Mouse (Mus musculus): ENCODE results near the gene Gm17349. TPM values are rescaled to one million over a fixed set of nuclear protein-coding genes. Genes with fewer than 3 reads are reported as not detected.
A peak's percentile ranks its signal among the peaks of the same experiment; 100 is the strongest.

Gene Gm17349
- polyA plus RNA-seq, 1 experiment, result not detected

GRCm38 (mm10) chr15:99714206-99714605, 8.9 kb upstream of the Gm17349 start:
- H3K79me2 ChIP-seq (ENCODE audit: control insufficient read depth, insufficient read depth), result no peaks in the 10 kb centered on the region
- TF ChIP-seq USF1 (IDR thresholded peaks at IDR 0.05; ENCODE audit: low read depth), result no peak
- no peak for TF ChIP-seq MYOG (IDR thresholded peaks at IDR 0.05; ENCODE audit: control insufficient read depth, extremely low read depth, insufficient read length)
- TF ChIP-seq MAX (IDR thresholded peaks at IDR 0.05), result no peak
- no peak for TF ChIP-seq FOSL1 (IDR thresholded peaks at IDR 0.05; ENCODE audit: insufficient read depth, low read length, poor library complexity, severe bottlenecking)
- no peak for TF ChIP-seq CTCF (IDR thresholded peaks at IDR 0.05; ENCODE audit: control insufficient read depth, insufficient read depth, insufficient read length)
- TF ChIP-seq MYOD1 (IDR thresholded peaks at IDR 0.05; ENCODE audit: control insufficient read depth, insufficient read length, low read depth), result no peak
- TF ChIP-seq CEBPB (IDR thresholded peaks at IDR 0.05; ENCODE audit: low read depth), result no peak
- no peak overlapping the region for H3ac ChIP-seq (ENCODE audit: control insufficient read depth, insufficient read length, low read depth)
- no peaks in the 10 kb centered on the region for H3K79me3 ChIP-seq (ENCODE audit: low read depth)
- no peaks in the 10 kb centered on the region for H3K27me3 ChIP-seq (ENCODE audit: control insufficient read depth, insufficient read depth, insufficient read length)
- peaks cover 62% of the 10 kb centered on the region for H3K36me3 ChIP-seq (ENCODE audit: control insufficient read depth, insufficient read depth)
- H3K4me3 ChIP-seq (ENCODE audit: insufficient read depth, poor library complexity, severe bottlenecking), result no peak overlapping the region

GRCm38 (mm10) chr15:99713569-99713968, 8.3 kb upstream of the Gm17349 start:
- Histone ChIP-seq H3ac (ENCODE audit: control insufficient read depth, insufficient read length, low read depth) (no peak overlapping the region), H3K79me2 (ENCODE audit: control insufficient read depth, insufficient read depth) (no peaks in the 10 kb centered on the region), H3K36me3 (ENCODE audit: control insufficient read depth, insufficient read depth) (peaks cover 68% of the 10 kb centered on the region), H3K79me3 (ENCODE audit: low read depth) (no peaks in the 10 kb centered on the region), H3K27me3 (ENCODE audit: control insufficient read depth, insufficient read depth, insufficient read length) (no peaks in the 10 kb centered on the region), H3K4me3 (ENCODE audit: insufficient read depth, poor library complexity, severe bottlenecking) (no peak overlapping the region)
- TF ChIP-seq MAX (IDR thresholded peaks at IDR 0.05) (no peak), FOSL1 (IDR thresholded peaks at IDR 0.05; ENCODE audit: insufficient read depth, low read length, poor library complexity, severe bottlenecking) (no peak), MYOG (IDR thresholded peaks at IDR 0.05; ENCODE audit: control insufficient read depth, extremely low read depth, insufficient read length) (no peak), CEBPB (IDR thresholded peaks at IDR 0.05; ENCODE audit: low read depth) (no peak), USF1 (IDR thresholded peaks at IDR 0.05; ENCODE audit: low read depth) (no peak), CTCF (IDR thresholded peaks at IDR 0.05; ENCODE audit: control insufficient read depth, insufficient read depth, insufficient read length) (no peak), MYOD1 (IDR thresholded peaks at IDR 0.05; ENCODE audit: control insufficient read depth, insufficient read length, low read depth) (no peak)

GRCm38 (mm10) chr15:99712666-99713559, 7.6 kb upstream of the Gm17349 start:
- Histone ChIP-seq H3K27me3 (ENCODE audit: control insufficient read depth, insufficient read depth, insufficient read length) (no peaks in the 10 kb centered on the region), H3K36me3 (ENCODE audit: control insufficient read depth, insufficient read depth) (peaks cover 74% of the 10 kb centered on the region), H3K79me3 (ENCODE audit: low read depth) (no peaks in the 10 kb centered on the region), H3K79me2 (ENCODE audit: control insufficient read depth, insufficient read depth) (no peaks in the 10 kb centered on the region), H3ac (ENCODE audit: control insufficient read depth, insufficient read length, low read depth) (no peak overlapping the region), H3K4me3 (ENCODE audit: insufficient read depth, poor library complexity, severe bottlenecking) (no peak overlapping the region)
- no peak for TF ChIP-seq MAX (IDR thresholded peaks at IDR 0.05)
- TF ChIP-seq CTCF (IDR thresholded peaks at IDR 0.05; ENCODE audit: control insufficient read depth, insufficient read depth, insufficient read length), result no peak

GRCm38 (mm10) chr15:99711491-99711890, 6.2 kb upstream of the Gm17349 start:
- no peak for TF ChIP-seq MYOG (IDR thresholded peaks at IDR 0.05; ENCODE audit: control insufficient read depth, extremely low read depth, insufficient read length)
- TF ChIP-seq CEBPB (IDR thresholded peaks at IDR 0.05; ENCODE audit: low read depth), result no peak
- no peak for TF ChIP-seq CTCF (IDR thresholded peaks at IDR 0.05; ENCODE audit: control insufficient read depth, insufficient read depth, insufficient read length)
- TF ChIP-seq MAX (IDR thresholded peaks at IDR 0.05), result no peak
- peak; percentile 10 for TF ChIP-seq USF1 (IDR thresholded peaks at IDR 0.05; ENCODE audit: low read depth)
- no peak for TF ChIP-seq FOSL1 (IDR thresholded peaks at IDR 0.05; ENCODE audit: insufficient read depth, low read length, poor library complexity, severe bottlenecking)
- no peaks in the 10 kb centered on the region for H3K79me2 ChIP-seq (ENCODE audit: control insufficient read depth, insufficient read depth)

GRCm38 (mm10) chr15:99710221-99711190, 5.2 kb upstream of the Gm17349 start:
- no peaks in the 10 kb centered on the region for H3K27me3 ChIP-seq (ENCODE audit: control insufficient read depth, insufficient read depth, insufficient read length)
- no peak for TF ChIP-seq MYOG (IDR thresholded peaks at IDR 0.05; ENCODE audit: control insufficient read depth, extremely low read depth, insufficient read length)
- no peak for TF ChIP-seq MYOD1 (IDR thresholded peaks at IDR 0.05; ENCODE audit: control insufficient read depth, insufficient read length, low read depth)
- TF ChIP-seq MAX (IDR thresholded peaks at IDR 0.05), result no peak
- no peak for TF ChIP-seq USF1 (IDR thresholded peaks at IDR 0.05; ENCODE audit: low read depth)
- no peak for TF ChIP-seq FOSL1 (IDR thresholded peaks at IDR 0.05; ENCODE audit: insufficient read depth, low read length, poor library complexity, severe bottlenecking)
- peaks cover 97% of the 10 kb centered on the region for H3K36me3 ChIP-seq (ENCODE audit: control insufficient read depth, insufficient read depth)
- H3K79me2 ChIP-seq (ENCODE audit: control insufficient read depth, insufficient read depth), result no peaks in the 10 kb centered on the region
- H3K4me3 ChIP-seq (ENCODE audit: insufficient read depth, poor library complexity, severe bottlenecking), result no peak overlapping the region
- H3K79me3 ChIP-seq (ENCODE audit: low read depth), result no peaks in the 10 kb centered on the region
- no peak overlapping the region for H3ac ChIP-seq (ENCODE audit: control insufficient read depth, insufficient read length, low read depth)

More at GRCm38 (mm10) chr15:99711491-99711890, 6.2 kb upstream of the Gm17349 start:
- Histone ChIP-seq H3K4me3 (ENCODE audit: insufficient read depth, poor library complexity, severe bottlenecking) (no peak overlapping the region), H3K36me3 (ENCODE audit: control insufficient read depth, insufficient read depth) (peaks cover 88% of the 10 kb centered on the region), H3K79me3 (ENCODE audit: low read depth) (no peaks in the 10 kb centered on the region), H3K27me3 (ENCODE audit: control insufficient read depth, insufficient read depth, insufficient read length) (no peaks in the 10 kb centered on the region), H3ac (ENCODE audit: control insufficient read depth, insufficient read length, low read depth) (no peak overlapping the region)
